In the genomic region with DNA sequence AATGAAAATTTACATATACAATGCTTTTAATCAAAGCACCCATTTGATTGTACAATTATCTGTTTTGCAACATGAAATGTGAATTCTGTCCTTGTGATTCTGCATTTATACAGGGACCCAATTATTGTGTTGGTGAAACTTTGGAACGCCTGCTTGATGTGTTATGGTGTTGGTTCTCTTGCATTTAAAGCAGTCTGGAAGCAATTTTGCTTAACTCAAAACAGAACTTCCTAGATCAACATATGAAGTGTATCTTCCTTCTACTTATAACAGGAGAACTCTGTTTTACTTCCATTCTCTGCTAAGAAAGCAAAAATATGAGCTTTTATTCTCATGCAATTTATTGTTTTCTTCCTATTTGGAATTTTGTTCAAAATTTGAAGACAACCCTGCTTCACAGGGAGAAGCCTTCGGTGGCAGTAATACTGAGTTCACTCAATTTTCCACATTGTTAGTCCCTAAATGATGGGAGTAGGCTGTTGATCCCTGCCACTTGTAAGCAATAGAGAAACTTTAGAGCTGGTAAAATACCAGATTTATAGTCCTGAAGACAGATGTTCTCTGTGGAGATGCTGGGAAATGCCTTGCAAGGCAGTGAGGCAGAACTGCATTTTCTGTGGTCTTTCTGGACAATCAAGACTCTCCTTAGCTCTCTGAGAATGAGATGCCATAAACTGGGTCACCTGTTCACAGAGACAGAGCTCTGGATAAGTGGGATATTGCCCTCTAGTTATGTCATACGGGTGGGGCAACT, we compare ENCODE assay signal across 13 mouse cellular contexts.
"Had no signal": no experiment of that assay in that cellular context is flagged by ENCODE, and none has a peak within 500 bp of the region (broad histone marks: within the 10 kb centered on the region; RNA-seq: fewer than 3 reads in every experiment).

No protein-coding gene starts in this region.

- DNase-seq: kidney, adult 18-20 months; kidney, postnatal 4 days; liver; liver, embryonic 13.5 days; liver, postnatal 0 days; lung, postnatal 14 days; right cerebral cortex, postnatal 25 days; thymus, postnatal 4 days had no signal

- H3K4me3 ChIP-seq: layer of hippocampus, adult 2 months; limb, embryonic 12.5 days; liver, embryonic 13.5 days; lung, embryonic 15.5 days; midbrain, embryonic 13.5 days had no signal

- H3K36me3 ChIP-seq: limb, embryonic 12.5 days; liver, embryonic 13.5 days; lung, embryonic 15.5 days; midbrain, embryonic 13.5 days had no signal

- H3K9me3 ChIP-seq: limb, embryonic 12.5 days; liver, embryonic 13.5 days; lung, embryonic 15.5 days; midbrain, embryonic 13.5 days had no signal

- ATAC-seq: liver, postnatal 0 days; midbrain, embryonic 13.5 days had no signal

- H3K27me3 ChIP-seq: limb, embryonic 12.5 days; liver, embryonic 13.5 days; lung, embryonic 15.5 days; midbrain, embryonic 13.5 days had no signal

- H3K27ac ChIP-seq: layer of hippocampus, adult 2 months; limb, embryonic 12.5 days; liver, embryonic 13.5 days; lung, embryonic 15.5 days; macrophage; midbrain, embryonic 13.5 days had no signal

- H3K9ac ChIP-seq: limb, embryonic 12.5 days; liver, embryonic 13.5 days; liver, postnatal 0 days; lung, embryonic 15.5 days; midbrain, embryonic 13.5 days had no signal

- H3K4me2 ChIP-seq: limb, embryonic 12.5 days; liver, embryonic 13.5 days; lung, embryonic 15.5 days; midbrain, embryonic 13.5 days had no signal

- H3K4me1 ChIP-seq: limb, embryonic 12.5 days; liver, embryonic 13.5 days; lung, embryonic 15.5 days; midbrain, embryonic 13.5 days had no signal
